Mouse (Mus musculus) spleen, postnatal 14 days (tissue): ENCODE data around the gene Gmds.

Source experiments
- DNase-seq, 2 experiments: peaks; one replicate each; pipeline ENCODE4 v3.0.0; 2021 to 2022; ENCODE audit warnings: low spot score in 2 of 2

The Gmds gene

DNA sequence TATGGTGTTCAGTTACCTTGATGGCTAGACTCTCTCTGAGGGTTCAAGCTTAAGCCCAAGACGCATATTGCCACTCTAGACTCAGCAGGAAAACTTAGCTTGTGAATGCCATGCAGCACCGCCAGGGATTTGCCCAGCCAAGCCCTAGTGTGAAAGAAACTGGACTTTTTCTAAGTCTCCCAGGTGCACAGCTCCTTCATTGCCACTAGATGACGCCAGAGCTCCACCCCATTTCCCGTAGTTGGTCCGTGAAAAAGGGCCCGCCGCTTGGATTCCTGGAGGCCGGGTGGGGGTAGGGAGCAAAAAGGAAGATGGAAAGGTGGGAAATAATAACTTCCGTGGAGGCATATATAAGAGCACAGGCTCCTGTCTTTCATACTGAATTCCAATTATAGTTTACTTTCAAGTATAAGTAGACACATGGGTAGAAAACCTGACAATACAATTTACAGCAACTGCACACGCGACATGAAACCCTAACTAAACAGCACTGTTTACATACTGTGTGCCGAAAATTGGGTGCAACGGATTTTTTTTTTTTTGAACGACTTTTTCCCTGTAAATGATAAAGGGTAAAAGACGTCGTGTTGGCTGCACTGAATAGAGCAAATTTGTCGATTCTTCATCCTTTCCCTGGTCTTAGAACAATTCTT, 545.9 kb downstream of the Gmds start:
- no peak for DNase-seq

- no peak for DNase-seq
These were observed 553.8 kb downstream of the Gmds start for GRCm38 (mm10) chr13:31784757-31785156.

GRCm38 (mm10) chr13:31782063-31782462, 556.5 kb downstream of the Gmds start:
- no peak for DNase-seq

GRCm38 (mm10) chr13:31780299-31780698, 558.2 kb downstream of the Gmds start:
- DNase-seq: no peak

GRCm38 (mm10) chr13:31779281-31779981, 559.1 kb downstream of the Gmds start:
- DNase-seq: no peak

DNA sequence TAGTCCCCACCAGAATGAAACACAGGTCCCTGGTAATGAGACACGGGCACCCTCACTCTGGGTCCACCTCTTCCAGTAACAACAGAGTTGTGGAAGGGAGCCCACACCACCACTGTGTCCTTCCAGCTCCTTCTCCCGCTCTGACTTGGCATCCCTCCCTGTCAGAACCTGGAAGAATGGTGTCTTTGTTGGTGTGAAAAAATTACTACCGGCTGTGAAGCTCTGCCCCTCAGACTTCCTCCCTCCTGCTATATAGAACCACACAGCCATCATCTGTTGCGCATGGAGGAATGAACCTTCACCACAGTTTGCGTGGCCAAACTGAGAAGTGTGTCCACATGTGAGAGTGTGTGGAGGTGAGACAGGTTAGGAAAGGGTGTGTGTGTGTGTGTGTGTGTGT, 562.8 kb downstream of the Gmds start:
- no peak for DNase-seq

- no peak for DNase-seq
These were observed 565.7 kb downstream of the Gmds start for GRCm38 (mm10) chr13:31772882-31773281.
